Mouse (Mus musculus) liver, embryonic 14.5 days (tissue): ENCODE data around the gene Rreb1. TPM values are rescaled to one million over a fixed set of nuclear protein-coding genes. Genes with fewer than 3 reads are reported as not detected.

Experiments
- ATAC-seq: fragments of 200-750 bp; cut with Nextera tagmentation; 2 replicates; pipeline ENCODE4 v1.8.0; 2017; ENCODE audit warnings: moderate number of reproducible peaks, mild to moderate bottlenecking, moderate library complexity; ENCODE audit not compliant: insufficient read depth
- DNase-seq, 3 experiments: peaks; one replicate each; pipeline ENCODE4 v3.0.0-alpha.2; 2012 to 2013; ENCODE audit warnings: low read depth in 3 of 3, low spot score in 3 of 3
- H3K27ac ChIP-seq: fragments of 300-500 bp; sonication (generic); 2 replicates; pipeline ENCODE4 v1.5.1; 2014; ENCODE audit warnings: moderate library complexity, mild to moderate bottlenecking, control low read depth, inconsistent platforms
- H3K27me3 ChIP-seq: fragments of 300-500 bp; sonication (generic); 2 replicates; pipeline ENCODE4 v1.6.1; 2014; ENCODE audit warnings: mild to moderate bottlenecking, low read length, moderate library complexity; ENCODE audit not compliant: control insufficient read depth, insufficient read depth
- H3K36me3 ChIP-seq: fragments of 300-500 bp; sonication (generic); replicated peaks from 2 replicates; pipeline ENCODE4 v1.6.1; 2014; ENCODE audit warnings: low read depth; ENCODE audit not compliant: control insufficient read depth, insufficient read depth
- H3K4me1 ChIP-seq, 2 experiments: fragments of 200-500 bp in 1 of 2; fragments of 300-500 bp in 1 of 2; sonication (generic) in 1 of 2; replicated peaks; 2 replicates each; pipeline ENCODE4 v1.6.1; 2012 to 2014; ENCODE audit warnings: antibody characterized with exemption in 1 of 2, inconsistent platforms in 1 of 2, low read length in 1 of 2; ENCODE audit not compliant: control insufficient read depth in 2 of 2, insufficient read depth in 2 of 2
- H3K4me2 ChIP-seq: fragments of 300-500 bp; sonication (generic); 2 replicates; pipeline ENCODE4 v1.6.1; 2014; ENCODE audit warnings: low read depth, mild to moderate bottlenecking, control low read depth, moderate library complexity
- H3K4me3 ChIP-seq, 2 experiments: fragments of 200-500 bp in 1 of 2; fragments of 300-500 bp in 1 of 2; sonication (generic) in 1 of 2; 2 replicates each; pipeline ENCODE4 v1.5.1; 2012 to 2014; ENCODE audit warnings: low read depth in 2 of 2, low read length in 2 of 2, mild to moderate bottlenecking in 2 of 2, control low read depth in 1 of 2, inconsistent platforms in 1 of 2, moderate library complexity in 1 of 2; ENCODE audit not compliant: insufficient read depth in 1 of 2
- H3K9ac ChIP-seq: fragments of 300-500 bp; sonication (generic); replicated peaks from 2 replicates; pipeline ENCODE4 v1.6.1; 2014; ENCODE audit warnings: mild to moderate bottlenecking, control low read depth, moderate library complexity
- H3K9me3 ChIP-seq: fragments of 300-500 bp; sonication (generic); 2 replicates; pipeline ENCODE4 v1.6.1; 2016; ENCODE audit warnings: low read length, mixed read lengths; ENCODE audit not compliant: control insufficient read depth
- CTCF ChIP-seq: IDR thresholded peaks from 2 replicates; pipeline ENCODE4 v1.5.1; 2016; ENCODE audit warnings: antibody characterized with exemption, low read depth, control low read depth
- EP300 ChIP-seq: IDR thresholded peaks from 2 replicates; pipeline ENCODE4 v1.6.1; 2016; ENCODE audit warnings: antibody characterized with exemption, low read depth
- WGBS: fragments of 180-500 bp; shearing (Covaris S2); extraction: QIAGEN DNeasy Blood & Tissue Kit; methylation state at CpG from one replicate; pipeline ENCODE4 v1.1.7; 2014; ENCODE audit not compliant: insufficient replicate concordance; 5-methylcytosine and 5-hydroxymethylcytosine counted together
- polyA plus RNA-seq, 2 experiments: library from polyadenylated mRNA; depleted of rRNA in 1 of 2; stranded (reverse) in 1 of 2; unstranded in 1 of 2; fragments of >200 nt; fragmentation: Nextera tagmentation in 1 of 2; extraction: Ambion mirVana in 1 of 2; gene quantifications; 2 replicates each; pipeline versions ENCODE4 v1.2.1 to v1.2.3; 2012 to 2014

The Rreb1 gene
- polyA plus RNA-seq, 2 experiments, result 5.4 TPM

GRCm38 (mm10) chr13:37877241-37877640 is 99.0 kb downstream of the Rreb1 start:
- Histone ChIP-seq H3K9ac (no peak overlapping the region), H3K27me3 (no peaks in the 10 kb centered on the region), H3K4me3 (no peak overlapping the region), H3K9me3 (no peaks in the 10 kb centered on the region), H3K36me3 (no peaks in the 10 kb centered on the region), H3K4me1 (peaks cover 78 to 90% of the 10 kb centered on the region in 2 experiments), H3K27ac (peak overlapping the region; percentile 46), H3K4me2 (no peak overlapping the region)
- no peak for ATAC-seq
- no peak for DNase-seq
- TF ChIP-seq EP300, result no peak
- TF ChIP-seq CTCF, result no peak
- WGBS, result 62% methylated on average over 3 of the region's 3 CpGs

- H3K4me3 ChIP-seq, result 0 out of 4 replicates have a peak overlapping the region, but pooled peaks of 1 of the 2 experiments have one; percentile 18
- H3K36me3 ChIP-seq, result no peaks in the 10 kb centered on the region
- peak overlapping the region; percentile 37; the same call in 1 of the 2 replicates for H3K9ac ChIP-seq
- ATAC-seq, result peak; percentile 80
- peak in 1 of 3 experiments; percentile 69 for DNase-seq
- H3K27me3 ChIP-seq, result no peaks in the 10 kb centered on the region
- peaks cover 67 to 90% of the 10 kb centered on the region in 2 experiments for H3K4me1 ChIP-seq
- 10% methylated on average over 2 of the region's 2 CpGs for WGBS
- peak overlapping the region; percentile 77 for H3K27ac ChIP-seq
- no peaks in the 10 kb centered on the region for H3K9me3 ChIP-seq
- no peak for TF ChIP-seq CTCF
- peak; percentile 94 for TF ChIP-seq EP300
- H3K4me2 ChIP-seq, result peak overlapping the region; percentile 66
Measured at GRCm38 (mm10) chr13:37878918-37879331, 100.7 kb downstream of the Rreb1 start.

DNA sequence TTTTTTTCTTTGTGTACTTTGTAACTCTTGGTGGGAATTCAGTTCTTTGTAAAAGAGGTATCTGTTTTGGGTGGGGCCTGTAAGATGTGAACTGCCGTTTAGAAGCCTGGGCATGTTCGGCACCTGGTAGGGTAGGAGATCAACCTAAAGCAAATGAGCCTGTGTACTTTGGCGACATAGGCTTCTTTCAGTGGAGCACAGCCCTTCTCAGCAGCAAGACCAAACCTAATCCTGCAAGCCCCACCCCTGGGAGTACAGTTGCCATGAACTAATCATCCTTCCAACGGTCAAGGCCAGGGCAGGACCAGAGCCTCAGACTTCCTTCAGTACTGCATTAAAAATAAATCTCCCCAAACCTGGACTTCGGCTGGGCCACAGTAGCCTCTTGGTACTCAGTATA is 101.4 kb downstream of the Rreb1 start:
- 6% methylated on average over 5 of the region's 5 CpGs for WGBS
- Histone ChIP-seq H3K9me3 (no peaks in the 10 kb centered on the region), H3K9ac (peak overlapping the region; percentile 37), H3K27ac (peak overlapping the region; percentile 77), H3K27me3 (no peaks in the 10 kb centered on the region), H3K36me3 (no peaks in the 10 kb centered on the region; the same call in 1 of the 2 replicates), H3K4me3 (no peak overlapping the region), H3K4me1 (peaks cover 69 to 91% of the 10 kb centered on the region in 2 experiments), H3K4me2 (peak overlapping the region; percentile 66)
- DNase-seq, result no peak
- ATAC-seq, result peak; percentile 34; the same call in 1 of the 2 replicates
- TF ChIP-seq CTCF (no peak), EP300 (no peak)

DNA sequence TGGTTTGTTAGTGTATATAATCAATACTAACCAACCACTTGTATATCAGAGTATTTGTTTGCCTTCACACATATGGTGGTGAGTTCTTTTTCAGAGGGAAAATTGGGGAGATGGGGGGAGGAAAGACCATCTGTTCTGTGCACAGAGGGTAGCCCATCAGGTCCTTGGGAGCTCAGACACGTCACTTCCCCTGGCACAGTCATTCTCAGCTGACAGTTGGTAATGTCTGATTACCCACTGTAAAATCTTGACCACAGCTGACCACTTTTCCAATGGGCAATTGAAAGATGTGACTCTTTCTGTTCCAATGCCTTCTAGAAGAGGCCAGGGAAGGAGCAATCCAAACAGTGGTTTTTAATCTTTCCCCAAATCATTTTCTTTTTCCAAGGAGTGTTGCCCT is 101.8 kb downstream of the Rreb1 start:
- WGBS, result 22% methylated on average over 1 of the region's 1 CpGs
- peak overlapping the region; percentile 66 for H3K4me2 ChIP-seq
- H3K9me3 ChIP-seq, result no peaks in the 10 kb centered on the region
- ATAC-seq (no peak), DNase-seq (no peak)
- no peak overlapping the region for H3K4me3 ChIP-seq
- no peak overlapping the region; the same call in 1 of the 2 replicates for H3K9ac ChIP-seq
- H3K36me3 ChIP-seq, result no peaks in the 10 kb centered on the region; the same call in 1 of the 2 replicates
- H3K27me3 ChIP-seq, result no peaks in the 10 kb centered on the region
- peaks cover 71 to 92% of the 10 kb centered on the region in 2 experiments for H3K4me1 ChIP-seq
- H3K27ac ChIP-seq, result peak overlapping the region; percentile 77
- TF ChIP-seq CTCF, result no peak
- TF ChIP-seq EP300, result no peak

- 3% methylated on average over 9 of the region's 9 CpGs for WGBS
- Histone ChIP-seq H3K4me2 (peak overlapping the region; percentile 66), H3K4me3 (peak overlapping the region in 1 of 2 experiments; percentile 21; a peak in 2 of 4 replicates), H3K9ac (peak overlapping the region; percentile 53), H3K27me3 (no peaks in the 10 kb centered on the region), H3K4me1 (peaks cover 77 to 96% of the 10 kb centered on the region in 2 experiments), H3K27ac (peak overlapping the region; percentile 77), H3K36me3 (no peaks in the 10 kb centered on the region; the same call in 1 of the 2 replicates), H3K9me3 (no peaks in the 10 kb centered on the region)
- DNase-seq (no peak), ATAC-seq (no peak)
- peak; percentile 74 for TF ChIP-seq EP300
- TF ChIP-seq CTCF, result no peak
Measured at GRCm38 (mm10) chr13:37880581-37881130, 102.5 kb downstream of the Rreb1 start.
